Mouse (Mus musculus) right cerebral cortex, postnatal 36 days (tissue): ENCODE measurements around the gene Gm14085.

Source experiments
- DNase-seq, 2 experiments: peaks; one replicate each; pipeline ENCODE4 v3.0.0; 2022; ENCODE audit warnings: low spot score in 2 of 2, mixed read lengths in 1 of 2

The Gm14085 gene

GRCm38 (mm10) chr2:122558317-122558716, 73.6 kb downstream of the Gm14085 start:
- DNase-seq, result peak in 1 of 2 experiments; percentile 19

GRCm38 (mm10) chr2:122561221-122561620, 76.5 kb downstream of the Gm14085 start:
- no peak for DNase-seq

GRCm38 (mm10) chr2:122562251-122562650, 77.5 kb downstream of the Gm14085 start:
- DNase-seq, result no peak

- DNase-seq, result no peak
These were observed 84.7 kb downstream of the Gm14085 start for GRCm38 (mm10) chr2:122569439-122569838.

- DNase-seq, result no peak
These were observed 85.7 kb downstream of the Gm14085 start for GRCm38 (mm10) chr2:122570430-122570829.

- no peak for DNase-seq
These were observed 86.6 kb downstream of the Gm14085 start for GRCm38 (mm10) chr2:122571326-122571725.

GRCm38 (mm10) chr2:122572438-122572837, 87.7 kb downstream of the Gm14085 start:
- no peak for DNase-seq

- DNase-seq, result no peak
These were observed 90.7 kb downstream of the Gm14085 start for GRCm38 (mm10) chr2:122575470-122575869.

- no peak for DNase-seq
These were observed 91.6 kb downstream of the Gm14085 start for GRCm38 (mm10) chr2:122576295-122576694.

- no peak for DNase-seq
These were observed 92.6 kb downstream of the Gm14085 start for GRCm38 (mm10) chr2:122577316-122577715.
